Comparison of ENCODE assay signal across 27 mouse cellular contexts in the genomic region with DNA sequence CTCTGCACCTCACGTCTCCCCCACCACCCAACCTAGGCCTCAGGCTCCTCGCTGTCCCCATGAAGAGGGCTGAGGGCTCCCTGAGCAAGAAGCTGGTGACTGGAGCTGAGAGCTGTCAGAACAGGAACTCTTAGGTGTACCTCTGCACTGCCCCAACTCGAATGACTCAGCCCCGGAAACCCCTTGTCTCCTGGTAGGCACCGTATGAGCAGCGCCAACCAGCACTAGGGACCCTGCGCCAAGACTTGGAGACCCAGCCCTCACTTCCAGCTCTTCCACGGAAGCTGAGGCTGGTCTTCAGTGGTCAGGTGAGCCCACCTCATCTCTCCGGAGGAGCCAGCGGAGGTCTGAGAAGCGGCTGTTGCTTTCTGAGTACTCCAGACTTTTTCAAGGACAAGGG. TPM values are rescaled to one million over a fixed set of nuclear protein-coding genes. Genes with fewer than 3 reads are reported as not detected.
DNase-seq lines count a peak whose midpoint lies in the region; ATAC-seq and TF ChIP-seq lines count a peak whose summit lies in the region.
"Had no signal": no experiment of that assay in that cellular context is flagged by ENCODE, and none has a peak within 500 bp of the region (broad histone marks: within the 10 kb centered on the region; RNA-seq: fewer than 3 reads in every experiment).

No protein-coding gene starts in this region.

- 90% methylated on average over 11 of the region's 11 CpGs for WGBS in midbrain, embryonic 13.5 days
- WGBS in midbrain, embryonic 16.5 days = 89% methylated on average over 11 of the region's 11 CpGs
- WGBS in olfactory bulb, adult 2 months = 85% methylated on average over 11 of the region's 11 CpGs

- no peaks in the 10 kb centered on the region for H3K9me3 ChIP-seq in midbrain, embryonic 13.5 days
- H3K9me3 ChIP-seq in midbrain, embryonic 16.5 days (replicated peaks; ENCODE audit: control insufficient read depth, low read length, poor library complexity, severe bottlenecking) = no peaks in the 10 kb centered on the region
- H3K9me3 ChIP-seq: embryonic facial prominence, embryonic 13.5 days; embryonic facial prominence, embryonic 15.5 days; forebrain, embryonic 10.5 days; forebrain, embryonic 12.5 days; G1E had no signal

- 0 out of 2 replicates have a peak, but pooled peaks have one; percentile 2 for ATAC-seq in frontal cortex, adult (ENCODE audit: low TSS enrichment)
- 0 out of 2 replicates have a peak, but pooled peaks have one; percentile 3 for ATAC-seq in midbrain, embryonic 13.5 days
- ATAC-seq in midbrain, embryonic 16.5 days = no peak
- ATAC-seq: activated CD4-positive, CD25-positive, alpha-beta regulatory T cell, adult 4 months; CD4-positive, CD25-positive, alpha-beta regulatory T cell, adult 4 months; forebrain, embryonic 14.5 days; forebrain, embryonic 16.5 days; Patski had no signal

- TF ChIP-seq CTCF in olfactory bulb, adult 2 months (IDR thresholded peaks at IDR 0.05; ENCODE audit: insufficient read depth, low read depth, low read length) = no peak

- no peak for DNase-seq in frontal cortex, postnatal 14 days (ENCODE audit: low spot score in 2 of 2)
- DNase-seq in testis, postnatal 10 days (ENCODE audit: low spot score) = no peak
- DNase-seq: adrenal gland, adult 8-10 months; adrenal gland, postnatal 14 days; adrenal gland, postnatal 36 days; B cell, adult 2 months; cerebellum, adult 11-12 months; cerebellum, adult 2 months; cerebellum, adult 9-10 months; cerebellum, postnatal 10 days; cerebellum, postnatal 25 days; embryo, embryonic 11 days had no signal

- H3K4me3 ChIP-seq in midbrain, embryonic 13.5 days (replicated peaks) = no peak overlapping the region
- no peak overlapping the region for H3K4me3 ChIP-seq in midbrain, embryonic 16.5 days (ENCODE audit: low read depth, low read length)
- no peak overlapping the region for H3K4me3 ChIP-seq in olfactory bulb, adult 2 months (ENCODE audit: insufficient read depth, low read depth, low read length)
- H3K4me3 ChIP-seq: embryonic facial prominence, embryonic 13.5 days; embryonic facial prominence, embryonic 15.5 days; erythroblast, embryonic 14.5 days; forebrain, embryonic 10.5 days; forebrain, embryonic 12.5 days had no signal

- H3K27ac ChIP-seq in midbrain, embryonic 13.5 days = no peak overlapping the region
- H3K27ac ChIP-seq in midbrain, embryonic 16.5 days (ENCODE audit: low read length) = no peak overlapping the region
- H3K27ac ChIP-seq in olfactory bulb, adult 2 months (ENCODE audit: insufficient read depth, low read depth, low read length) = peak overlapping the region; percentile 58
- H3K27ac ChIP-seq: embryonic facial prominence, embryonic 13.5 days; embryonic facial prominence, embryonic 15.5 days; forebrain, embryonic 10.5 days; forebrain, embryonic 12.5 days had no signal

- 0 out of 2 replicates have a peak, but pooled peaks cover 5% of the 10 kb centered on the region for H3K4me1 ChIP-seq in midbrain, embryonic 13.5 days (replicated peaks)
- 0 out of 2 replicates have a peak, but pooled peaks cover 4% of the 10 kb centered on the region for H3K4me1 ChIP-seq in midbrain, embryonic 16.5 days (ENCODE audit: control insufficient read depth, insufficient read depth, low read length)
- peaks cover 22% of the 10 kb centered on the region for H3K4me1 ChIP-seq in olfactory bulb, adult 2 months (ENCODE audit: control insufficient read depth, insufficient read depth, low read length)
- H3K4me1 ChIP-seq: embryonic facial prominence, embryonic 13.5 days; embryonic facial prominence, embryonic 15.5 days; forebrain, embryonic 12.5 days had no signal

- TF ChIP-seq POLR2A in olfactory bulb, adult 2 months (IDR thresholded peaks at IDR 0.05; ENCODE audit: insufficient read depth, low read depth, low read length) = no peak

- H3K4me2 ChIP-seq in midbrain, embryonic 13.5 days (replicated peaks) = no peak overlapping the region
- H3K4me2 ChIP-seq in midbrain, embryonic 16.5 days (ENCODE audit: low read length) = no peak overlapping the region
- H3K4me2 ChIP-seq: embryonic facial prominence, embryonic 13.5 days; embryonic facial prominence, embryonic 15.5 days; forebrain, embryonic 12.5 days had no signal

- H3K9ac ChIP-seq in midbrain, embryonic 13.5 days (replicated peaks) = no peak overlapping the region
- H3K9ac ChIP-seq in midbrain, embryonic 16.5 days (ENCODE audit: low read depth, low read length) = no peak overlapping the region
- H3K9ac ChIP-seq: embryonic facial prominence, embryonic 13.5 days; embryonic facial prominence, embryonic 15.5 days; forebrain, embryonic 12.5 days had no signal

- H3K27me3 ChIP-seq in midbrain, embryonic 13.5 days = peaks cover 28% of the 10 kb centered on the region
- peaks cover 2% of the 10 kb centered on the region; the same call in 1 of the 2 replicates for H3K27me3 ChIP-seq in midbrain, embryonic 16.5 days (ENCODE audit: control insufficient read depth, insufficient read depth, low read depth, low read length)

- H3K36me3 ChIP-seq in midbrain, embryonic 13.5 days = no peaks in the 10 kb centered on the region; the same call in 1 of the 2 replicates
- no peaks in the 10 kb centered on the region for H3K36me3 ChIP-seq in midbrain, embryonic 16.5 days (ENCODE audit: control insufficient read depth, insufficient read depth, low read length)
- H3K36me3 ChIP-seq: embryonic facial prominence, embryonic 15.5 days; forebrain, embryonic 10.5 days; forebrain, embryonic 12.5 days; G1E had no signal

RNA-seq across cellular contexts. Expression of a gene that starts 8.8 kb away (rescaled TPM):
- polyA plus RNA-seq in midbrain, embryonic 13.5 days (2015; fragmentation: Nextera tagmentation; extraction: Ambion mirVana) = 1.4 and 1.8 TPM in 2 replicates
- 5.8 and 8.8 TPM in 2 replicates for polyA plus RNA-seq in midbrain, embryonic 16.5 days (2015; fragmentation: Nextera tagmentation; extraction: Ambion mirVana)
- polyA plus RNA-seq in olfactory bulb, adult 2 months (2012; ENCODE audit: insufficient read depth, insufficient read length, low replicate concordance, missing spikeins) = not detected in 2 replicates
- polyA plus RNA-seq: activated CD4-positive, CD25-positive, alpha-beta regulatory T cell, adult 4 months; CD4-positive, CD25-positive, alpha-beta regulatory T cell, adult 4 months; erythroblast, embryonic 14.5 days; forebrain, embryonic 10.5 days; G1E; Patski had no signal

RNA-seq across cellular contexts. Expression of a gene that starts 49.7 kb away (rescaled TPM):
- 6.0 and 13.4 TPM in 2 replicates for polyA plus RNA-seq in midbrain, embryonic 13.5 days (2015; fragmentation: Nextera tagmentation; extraction: Ambion mirVana)
- polyA plus RNA-seq in midbrain, embryonic 16.5 days (2015; fragmentation: Nextera tagmentation; extraction: Ambion mirVana) = 17.5 and 23.3 TPM in 2 replicates
- 351 TPM in 1 of 2 replicates, not detected in the other for polyA plus RNA-seq in olfactory bulb, adult 2 months (2012; ENCODE audit: insufficient read depth, insufficient read length, low replicate concordance, missing spikeins)
- polyA plus RNA-seq: activated CD4-positive, CD25-positive, alpha-beta regulatory T cell, adult 4 months; CD4-positive, CD25-positive, alpha-beta regulatory T cell, adult 4 months; erythroblast, embryonic 14.5 days; G1E had no signal
